Mouse (Mus musculus): Measurements from ENCODE around the gene Gm9958.

DNA sequence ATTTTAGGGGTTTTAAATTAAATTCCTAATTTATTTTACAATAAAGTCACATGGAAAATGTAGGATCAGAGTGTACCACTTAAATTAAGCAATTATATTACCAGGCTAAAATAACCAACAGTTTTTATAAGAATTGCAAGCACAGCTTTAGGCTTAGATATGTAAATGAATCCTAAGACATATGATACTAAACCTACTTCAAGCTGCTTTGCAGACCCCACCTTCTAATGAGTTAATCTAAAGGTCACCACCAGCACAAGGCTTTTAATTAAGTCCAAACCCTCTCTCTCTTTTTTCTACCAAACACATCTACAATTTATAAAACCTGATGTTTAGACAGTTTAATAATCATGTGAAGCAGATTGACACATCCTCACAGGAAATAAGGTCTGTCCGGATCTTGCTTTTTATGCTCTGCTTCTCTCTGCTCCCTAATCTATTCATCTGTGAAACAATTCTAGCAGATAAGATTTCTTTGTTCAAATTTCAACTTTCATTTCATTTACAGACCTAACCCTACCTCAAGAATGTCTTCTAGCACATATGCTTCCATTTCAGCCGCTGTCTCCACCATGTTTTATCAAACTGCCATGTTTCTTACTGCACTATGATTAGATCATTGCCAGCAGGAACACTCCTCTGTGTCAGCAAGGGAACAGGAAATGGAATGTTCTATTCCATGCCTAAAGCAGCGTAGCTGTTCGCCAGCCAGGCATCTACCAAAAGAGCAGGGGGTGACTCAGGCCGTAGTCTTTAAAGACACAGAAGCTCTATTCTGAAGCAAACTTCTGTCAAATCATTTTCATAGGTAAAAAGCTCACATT, 27.7 kb upstream of the Gm9958 start:
- no peak for TF ChIP-seq POLR2A (IDR thresholded peaks at IDR 0.05; ENCODE audit: control insufficient read depth, extremely low read depth, insufficient read depth, low read length, poor library complexity)
- TF ChIP-seq CTCF (IDR thresholded peaks at IDR 0.05; ENCODE audit: borderline replicate concordance, control insufficient read depth, extremely low read depth, insufficient read depth, low read length, poor library complexity), result no peak

All from thymus, adult 2 months (tissue).